Mouse (Mus musculus) midbrain, embryonic 13.5 days (tissue): ENCODE data around the gene Impg1. TPM values are rescaled to one million over a fixed set of nuclear protein-coding genes. Genes with fewer than 3 reads are reported as not detected.
A peak's percentile ranks its signal among the peaks of the same experiment; 100 is the strongest.

Experiments used
- ATAC-seq: fragments of 200-750 bp; cut with Nextera tagmentation; 2 replicates; pipeline ENCODE4 v1.8.0; 2017; ENCODE audit warnings: mild to moderate bottlenecking, moderate TSS enrichment, moderate library complexity
- H3K27ac ChIP-seq: fragments of 300-500 bp; sonication (generic); 2 replicates; pipeline ENCODE4 v1.5.1; 2015; ENCODE audit warnings: inconsistent platforms, mild to moderate bottlenecking, moderate library complexity
- H3K27me3 ChIP-seq: fragments of 300-500 bp; sonication (generic); 2 replicates; pipeline ENCODE4 v1.6.1; 2015; ENCODE audit warnings: mild to moderate bottlenecking, inconsistent platforms
- H3K36me3 ChIP-seq: fragments of 300-500 bp; sonication (generic); 2 replicates; pipeline ENCODE4 v1.6.1; 2015; ENCODE audit warnings: mild to moderate bottlenecking, inconsistent platforms
- H3K4me1 ChIP-seq: fragments of 300-500 bp; sonication (generic); replicated peaks from 2 replicates; pipeline ENCODE4 v1.6.1; 2015; ENCODE audit warnings: inconsistent platforms
- H3K4me2 ChIP-seq: fragments of 300-500 bp; sonication (generic); replicated peaks from 2 replicates; pipeline ENCODE4 v1.6.1; 2015; ENCODE audit warnings: moderate library complexity, mild to moderate bottlenecking, inconsistent platforms
- H3K4me3 ChIP-seq: fragments of 300-500 bp; sonication (generic); replicated peaks from 2 replicates; pipeline ENCODE4 v1.5.1; 2015; ENCODE audit warnings: mild to moderate bottlenecking, inconsistent platforms
- H3K9ac ChIP-seq: fragments of 300-500 bp; sonication (generic); replicated peaks from 2 replicates; pipeline ENCODE4 v1.6.1; 2015; ENCODE audit warnings: mild to moderate bottlenecking, inconsistent platforms
- H3K9me3 ChIP-seq: fragments of 300-500 bp; sonication (generic); 2 replicates; pipeline ENCODE4 v1.6.1; 2016; ENCODE audit warnings: mild to moderate bottlenecking, inconsistent platforms
- WGBS: fragments of 180-500 bp; shearing (Covaris S2); methylation state at CpG from one replicate; pipeline ENCODE4 v1.1.7; 2015; 5-methylcytosine and 5-hydroxymethylcytosine counted together
- polyA plus RNA-seq: library from polyadenylated mRNA; unstranded; fragments of >200 nt; fragmentation: Nextera tagmentation; extraction: Ambion mirVana; gene quantifications from 2 replicates; pipeline ENCODE4 v1.2.1, GENCODE M21; 2015

Impg1 gene
- polyA plus RNA-seq, 1 experiment from 2014 or later, result not detected

DNA sequence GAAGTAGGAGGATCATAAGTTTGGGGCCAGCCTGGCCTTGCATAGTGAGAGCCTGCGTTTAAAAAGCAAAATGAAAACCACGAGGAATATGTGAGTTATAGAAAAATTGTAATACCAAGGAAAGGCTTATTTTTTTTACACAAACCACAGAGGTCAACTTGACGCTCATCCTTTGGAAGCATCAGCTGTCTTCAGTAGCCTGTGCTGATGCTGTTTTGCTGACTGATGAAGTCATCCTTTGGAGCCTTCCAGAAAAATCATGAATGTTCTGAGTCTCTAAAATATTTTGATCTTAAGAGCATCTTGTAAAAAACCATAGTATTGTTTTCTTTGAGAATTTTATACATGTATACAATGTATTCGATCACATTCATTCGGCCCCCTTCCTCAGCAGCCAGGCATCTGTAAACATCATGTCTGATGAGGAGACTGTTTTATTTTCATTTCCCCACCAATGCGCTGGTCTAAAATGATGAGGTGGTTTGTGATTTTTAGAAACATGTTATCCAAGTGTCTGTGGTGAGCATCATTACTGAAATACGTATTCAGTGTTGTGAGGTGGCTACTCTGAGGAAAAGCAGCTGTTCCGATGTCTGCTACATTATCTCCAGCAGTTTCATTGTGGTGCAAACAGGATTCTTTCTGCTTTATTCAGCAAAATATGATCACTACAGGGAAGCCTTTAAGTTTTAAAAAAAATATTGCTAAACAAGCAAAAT, 190.1 kb downstream of the Impg1 start:
- no peak overlapping the region for H3K4me3 ChIP-seq
- 89% methylated on average over 8 of the region's 8 CpGs for WGBS
- 0 out of 2 replicates have a peak, but pooled peaks cover 9% of the 10 kb centered on the region for H3K4me1 ChIP-seq
- no peaks in the 10 kb centered on the region for H3K36me3 ChIP-seq
- H3K9me3 ChIP-seq, result peaks cover 2% of the 10 kb centered on the region; the same call in 1 of the 2 replicates
- no peak overlapping the region for H3K27ac ChIP-seq
- no peak overlapping the region for H3K9ac ChIP-seq
- no peak overlapping the region for H3K4me2 ChIP-seq
- no peaks in the 10 kb centered on the region for H3K27me3 ChIP-seq
- no peak for ATAC-seq

- no peaks in the 10 kb centered on the region for H3K27me3 ChIP-seq
- H3K27ac ChIP-seq, result no peak overlapping the region
- H3K4me3 ChIP-seq, result no peak overlapping the region
- ATAC-seq, result 0 out of 2 replicates have a peak, but pooled peaks have one; percentile 60
- 59% methylated on average over 1 of the region's 1 CpGs for WGBS
- H3K4me1 ChIP-seq, result 0 out of 2 replicates have a peak, but pooled peaks cover 9% of the 10 kb centered on the region
- no peaks in the 10 kb centered on the region for H3K36me3 ChIP-seq
- no peak overlapping the region for H3K4me2 ChIP-seq
- H3K9ac ChIP-seq, result no peak overlapping the region
- peaks cover 2% of the 10 kb centered on the region; the same call in 1 of the 2 replicates for H3K9me3 ChIP-seq
Measured at GRCm38 (mm10) chr9:80272951-80273350, 192.3 kb downstream of the Impg1 start.

- 74% methylated on average over 8 of the region's 8 CpGs for WGBS
- Histone ChIP-seq H3K36me3 (0 out of 2 replicates have a peak, but pooled peaks cover 2% of the 10 kb centered on the region), H3K9ac (no peak overlapping the region), H3K9me3 (peaks cover 2% of the 10 kb centered on the region; the same call in 1 of the 2 replicates), H3K4me3 (no peak overlapping the region), H3K4me2 (no peak overlapping the region), H3K27me3 (no peaks in the 10 kb centered on the region), H3K27ac (no peak overlapping the region), H3K4me1 (0 out of 2 replicates have a peak, but pooled peaks cover 6% of the 10 kb centered on the region)
- ATAC-seq, result no peak
Measured at GRCm38 (mm10) chr9:80269596-80269995, 195.7 kb downstream of the Impg1 start.

GRCm38 (mm10) chr9:80266507-80266906, 198.8 kb downstream of the Impg1 start:
- no peaks in the 10 kb centered on the region for H3K4me1 ChIP-seq
- no peak overlapping the region for H3K4me2 ChIP-seq
- H3K36me3 ChIP-seq, result 0 out of 2 replicates have a peak, but pooled peaks cover 2% of the 10 kb centered on the region
- no peaks in the 10 kb centered on the region for H3K9me3 ChIP-seq
- WGBS, result 86% methylated on average over 7 of the region's 7 CpGs
- H3K9ac ChIP-seq, result no peak overlapping the region
- H3K4me3 ChIP-seq, result no peak overlapping the region
- ATAC-seq, result no peak
- H3K27ac ChIP-seq, result no peak overlapping the region
- no peaks in the 10 kb centered on the region for H3K27me3 ChIP-seq

- no peak for ATAC-seq
- 92% methylated on average over 7 of the region's 7 CpGs for WGBS
- H3K4me3 ChIP-seq, result no peak overlapping the region
- H3K4me2 ChIP-seq, result no peak overlapping the region
- H3K36me3 ChIP-seq, result 0 out of 2 replicates have a peak, but pooled peaks cover 2% of the 10 kb centered on the region
- H3K4me1 ChIP-seq, result no peaks in the 10 kb centered on the region
- H3K9ac ChIP-seq, result no peak overlapping the region
- H3K27me3 ChIP-seq, result no peaks in the 10 kb centered on the region
- no peaks in the 10 kb centered on the region for H3K9me3 ChIP-seq
- no peak overlapping the region for H3K27ac ChIP-seq
Measured at GRCm38 (mm10) chr9:80266086-80266485, 199.2 kb downstream of the Impg1 start.
